Mouse (Mus musculus) limb, embryonic 14.5 days (tissue): ENCODE data around the gene Pitpnc1. TPM values are rescaled to one million over a fixed set of nuclear protein-coding genes. Genes with fewer than 3 reads are reported as not detected.

Source experiments
- ATAC-seq: fragments of 200-750 bp; cut with Nextera tagmentation; 2 replicates; pipeline ENCODE4 v1.8.0; 2017; ENCODE audit warnings: low read depth, moderate number of reproducible peaks, moderate TSS enrichment; ENCODE audit not compliant: low FRiP score
- DNase-seq: peaks from one replicate; pipeline ENCODE4 v3.0.0-alpha.2; 2015; ENCODE audit warnings: low spot score
- H3K27ac ChIP-seq: fragments of 300-500 bp; sonication (generic); replicated peaks from 2 replicates; pipeline ENCODE4 v1.5.1; 2014; ENCODE audit warnings: low read depth, mild to moderate bottlenecking, low read length, moderate library complexity, mixed read lengths
- H3K27me3 ChIP-seq: fragments of 300-500 bp; sonication (generic); 2 replicates; pipeline ENCODE4 v1.6.1; 2014; ENCODE audit warnings: low read length, mixed read lengths; ENCODE audit not compliant: control insufficient read depth, insufficient read depth
- H3K36me3 ChIP-seq: fragments of 300-500 bp; sonication (generic); 2 replicates; pipeline ENCODE4 v1.6.1; 2014; ENCODE audit warnings: mild to moderate bottlenecking, low read length, moderate library complexity, mixed read lengths; ENCODE audit not compliant: control insufficient read depth, insufficient read depth
- H3K4me1 ChIP-seq: fragments of 300-500 bp; sonication (generic); 2 replicates; pipeline ENCODE4 v1.6.1; 2014; ENCODE audit warnings: antibody characterized with exemption, low read length, mixed read lengths; ENCODE audit not compliant: control insufficient read depth, insufficient read depth
- H3K4me2 ChIP-seq: fragments of 300-500 bp; sonication (generic); replicated peaks from 2 replicates; pipeline ENCODE4 v1.6.1; 2014; ENCODE audit warnings: low read depth, mild to moderate bottlenecking, low read length, moderate library complexity; ENCODE audit not compliant: severe bottlenecking
- H3K4me3 ChIP-seq: fragments of 300-500 bp; sonication (generic); replicated peaks from 2 replicates; pipeline ENCODE4 v1.5.1; 2014; ENCODE audit warnings: low read length
- H3K9ac ChIP-seq: fragments of 300-500 bp; sonication (generic); 2 replicates; pipeline ENCODE4 v1.6.1; 2014; ENCODE audit warnings: mild to moderate bottlenecking, low read depth, low read length, moderate library complexity; ENCODE audit not compliant: severe bottlenecking
- H3K9me3 ChIP-seq: fragments of 300-500 bp; sonication (generic); 2 replicates; pipeline ENCODE4 v1.6.1; 2016; ENCODE audit warnings: low read length; ENCODE audit not compliant: control insufficient read depth
- POLR2A ChIP-seq: fragments of 200-500 bp; IDR thresholded peaks from 2 replicates; pipeline ENCODE4 v1.8.0; 2012; ENCODE audit warnings: inconsistent platforms, mild to moderate bottlenecking, moderate library complexity, borderline replicate concordance; ENCODE audit not compliant: insufficient read depth, insufficient read length; ENCODE audit errors: extremely low read depth
- WGBS: fragments of 180-500 bp; shearing (Covaris S2); extraction: QIAGEN DNeasy Blood & Tissue Kit; methylation state at CpG from one replicate; pipeline ENCODE4 v1.1.7; 2014; 5-methylcytosine and 5-hydroxymethylcytosine counted together
- polyA plus RNA-seq, 2 experiments: library from polyadenylated mRNA; depleted of rRNA in 1 of 2; stranded (reverse) in 1 of 2; unstranded in 1 of 2; fragments of >200 nt; fragmentation: Nextera tagmentation in 1 of 2; extraction: Ambion mirVana in 1 of 2; gene quantifications; 2 replicates each; pipeline versions ENCODE4 v1.2.1 to v1.2.3; 2012 to 2014

Pitpnc1 gene
- polyA plus RNA-seq, 2 experiments = 20.4 to 25.2 TPM

DNA sequence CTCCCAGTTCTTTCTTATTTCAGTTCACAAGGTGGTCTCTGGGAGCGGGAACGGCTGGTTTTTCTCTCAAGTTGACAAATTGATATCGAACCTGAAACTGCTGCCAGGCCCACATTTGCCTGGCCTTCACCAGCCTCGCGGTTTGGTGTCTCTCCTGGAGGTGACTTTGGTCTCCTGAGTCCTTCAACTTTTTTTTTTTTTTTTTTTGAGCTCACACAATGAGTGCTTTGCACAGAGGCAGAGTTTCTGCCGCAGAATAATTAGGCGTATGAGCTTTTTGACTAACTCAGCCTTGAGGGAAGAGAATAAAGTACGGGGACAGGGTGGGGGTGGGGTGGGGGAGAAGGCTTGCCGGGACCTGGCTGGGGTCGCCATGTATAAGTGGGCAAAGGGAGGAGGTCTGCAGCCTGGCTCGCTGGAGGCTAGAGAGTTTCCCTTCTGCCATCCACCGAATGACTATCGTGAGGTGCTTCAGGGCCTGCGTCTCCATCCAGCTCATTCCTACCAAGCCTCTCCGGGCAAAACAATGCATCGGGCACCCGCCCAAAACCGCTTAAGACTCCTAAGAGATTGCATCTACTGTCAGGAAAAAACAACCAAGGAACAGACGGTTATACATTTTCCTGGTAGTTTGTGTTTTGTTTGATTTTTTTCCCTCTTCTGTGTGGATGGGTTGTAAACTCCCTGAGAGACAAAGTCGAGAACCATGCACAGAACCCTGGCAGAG, 205.4 kb downstream of the Pitpnc1 start:
- H3K4me3 ChIP-seq = no peak overlapping the region
- no peak overlapping the region for H3K4me2 ChIP-seq
- H3K27ac ChIP-seq = peak overlapping the region; percentile 61; the same call in 1 of the 2 replicates
- peaks cover 6% of the 10 kb centered on the region for H3K9me3 ChIP-seq
- DNase-seq (no peak), ATAC-seq (no peak)
- H3K9ac ChIP-seq = no peak overlapping the region
- H3K4me1 ChIP-seq = 0 out of 2 replicates have a peak, but pooled peaks cover 7% of the 10 kb centered on the region
- H3K27me3 ChIP-seq = no peaks in the 10 kb centered on the region
- WGBS = 65% methylated on average over 20 of the region's 20 CpGs
- H3K36me3 ChIP-seq = no peaks in the 10 kb centered on the region; the same call in 1 of the 2 replicates
- no peak for TF ChIP-seq POLR2A

DNA sequence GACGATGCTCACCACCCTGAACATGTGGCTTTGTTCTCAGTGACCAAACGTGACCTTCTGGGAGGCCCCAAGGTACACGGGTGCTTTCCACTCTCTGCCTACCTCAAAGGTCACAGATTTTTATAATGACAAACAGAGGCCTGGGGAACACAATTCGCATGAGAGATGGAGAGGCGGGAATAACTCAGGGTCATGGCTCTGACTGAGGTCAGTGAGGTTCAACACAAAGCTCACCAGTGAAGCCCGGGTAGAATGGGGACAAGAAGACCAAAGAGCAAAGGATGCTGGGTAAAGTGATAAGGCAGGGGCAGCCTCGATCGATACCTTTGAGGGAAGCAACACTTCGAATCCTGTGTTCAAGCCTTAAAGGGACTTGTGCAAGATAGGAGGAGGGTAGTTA, 206.7 kb downstream of the Pitpnc1 start:
- no peak overlapping the region for H3K4me3 ChIP-seq
- H3K27me3 ChIP-seq = no peaks in the 10 kb centered on the region
- ATAC-seq (no peak), DNase-seq (no peak)
- H3K9ac ChIP-seq = no peak overlapping the region
- TF ChIP-seq POLR2A = no peak
- H3K36me3 ChIP-seq = no peaks in the 10 kb centered on the region; the same call in 1 of the 2 replicates
- peaks cover 6% of the 10 kb centered on the region for H3K9me3 ChIP-seq
- no peak overlapping the region for H3K27ac ChIP-seq
- H3K4me2 ChIP-seq = no peak overlapping the region
- 75% methylated on average over 9 of the region's 9 CpGs for WGBS
- 0 out of 2 replicates have a peak, but pooled peaks cover 7% of the 10 kb centered on the region for H3K4me1 ChIP-seq

DNA sequence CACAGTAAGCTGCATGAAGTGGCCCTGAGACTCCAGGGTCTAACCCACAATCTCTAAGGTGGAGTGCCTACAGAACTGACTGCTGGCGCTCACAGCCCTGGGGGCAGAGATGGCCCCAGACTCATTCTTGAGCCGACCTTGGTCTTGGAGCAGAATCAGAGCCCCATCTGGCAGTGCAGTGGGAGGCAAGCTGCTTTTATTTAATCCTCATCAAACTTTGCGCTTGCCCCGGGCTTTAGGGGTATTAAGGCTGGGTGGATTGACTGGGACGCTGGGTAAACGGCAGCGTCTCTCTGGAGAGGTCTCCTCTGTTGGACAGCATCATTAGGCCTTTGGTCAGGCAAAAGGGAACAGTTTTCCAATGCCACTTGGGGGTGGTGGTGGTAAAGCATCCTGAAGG, 211.1 kb downstream of the Pitpnc1 start:
- ATAC-seq = no peak
- no peak overlapping the region for H3K4me3 ChIP-seq
- H3K4me1 ChIP-seq = peaks cover 8% of the 10 kb centered on the region; the same call in 1 of the 2 replicates
- H3K9me3 ChIP-seq = no peaks in the 10 kb centered on the region
- 67% methylated on average over 7 of the region's 7 CpGs for WGBS
- H3K27ac ChIP-seq = no peak overlapping the region
- H3K27me3 ChIP-seq = no peaks in the 10 kb centered on the region
- DNase-seq = no peak
- TF ChIP-seq POLR2A = no peak
- H3K36me3 ChIP-seq = no peaks in the 10 kb centered on the region; the same call in 1 of the 2 replicates
- no peak overlapping the region for H3K9ac ChIP-seq
- H3K4me2 ChIP-seq = no peak overlapping the region

DNA sequence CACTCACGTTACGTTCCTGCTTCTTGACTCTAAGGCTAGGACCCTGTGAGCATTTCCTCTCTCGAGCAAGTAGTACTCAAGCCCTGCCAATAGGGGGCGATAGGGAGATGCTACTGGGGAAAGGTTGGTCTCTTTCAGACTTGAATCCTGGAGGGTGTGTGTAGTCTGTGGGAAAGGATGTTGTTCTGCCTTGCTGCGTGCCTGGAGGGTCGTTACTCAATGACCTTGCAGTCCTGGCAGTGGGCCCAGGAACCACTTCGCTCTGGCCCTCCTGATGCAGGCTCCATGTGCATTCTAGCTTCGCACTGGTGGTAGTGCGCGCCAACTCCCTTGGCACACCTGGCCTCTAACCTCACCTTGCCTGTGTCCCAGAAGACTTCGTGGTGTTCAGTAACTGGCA, 215.3 kb downstream of the Pitpnc1 start:
- 83% methylated on average over 11 of the region's 11 CpGs for WGBS

DNA sequence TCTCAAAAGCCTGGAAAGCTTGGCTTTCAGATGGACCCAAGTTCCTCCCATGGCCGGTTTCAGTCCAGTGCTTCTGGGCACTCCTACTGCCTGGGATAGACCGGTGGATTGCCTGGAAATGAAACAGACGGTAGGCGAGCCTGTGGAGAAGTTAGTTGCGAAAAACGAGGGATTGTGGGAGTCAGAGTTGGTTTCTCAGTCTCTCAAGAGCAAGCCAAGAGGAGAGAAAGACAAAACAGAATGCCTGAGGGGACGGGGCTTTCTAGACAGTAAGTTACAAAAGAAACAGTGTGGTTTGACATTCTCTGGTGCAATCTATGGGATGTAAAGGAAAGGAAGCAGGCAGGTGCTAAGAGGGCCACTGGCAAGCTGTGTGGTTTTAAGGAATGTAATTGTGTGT, 216.3 kb downstream of the Pitpnc1 start:
- Histone ChIP-seq H3K27ac (no peak overlapping the region), H3K9ac (no peak overlapping the region), H3K4me2 (no peak overlapping the region), H3K4me3 (no peak overlapping the region), H3K9me3 (no peaks in the 10 kb centered on the region), H3K36me3 (peaks cover 28% of the 10 kb centered on the region), H3K4me1 (peaks cover 8% of the 10 kb centered on the region; the same call in 1 of the 2 replicates), H3K27me3 (no peaks in the 10 kb centered on the region)
- ATAC-seq = no peak
- TF ChIP-seq POLR2A = no peak
- 92% methylated on average over 7 of the region's 7 CpGs for WGBS
- DNase-seq = no peak

More for the DNA sequence above, 215.3 kb downstream of the Pitpnc1 start:
- peaks cover 8% of the 10 kb centered on the region; the same call in 1 of the 2 replicates for H3K4me1 ChIP-seq
- no peaks in the 10 kb centered on the region for H3K27me3 ChIP-seq
- no peak for ATAC-seq
- no peak for TF ChIP-seq POLR2A
- peaks cover 18% of the 10 kb centered on the region for H3K36me3 ChIP-seq
- no peak overlapping the region for H3K27ac ChIP-seq
- H3K4me3 ChIP-seq = no peak overlapping the region
- no peak for DNase-seq
- H3K9ac ChIP-seq = no peak overlapping the region
- no peaks in the 10 kb centered on the region for H3K9me3 ChIP-seq
- H3K4me2 ChIP-seq = no peak overlapping the region
